In genomic region chr6:56805026-56805425, GRCm38 (mm10) we compare ENCODE assay signal across 16 mouse cellular contexts.
"Had no signal": no experiment of that assay in that cellular context is flagged by ENCODE, and none has a peak within 500 bp of the region (broad histone marks: within the 10 kb centered on the region; RNA-seq: fewer than 3 reads in every experiment).

No protein-coding gene starts in this region.

- H3K9me3 ChIP-seq: neural tube, embryonic 13.5 days; neural tube, embryonic 15.5 days; stomach, embryonic 15.5 days had no signal

- H3K36me3 ChIP-seq: neural tube, embryonic 13.5 days; neural tube, embryonic 15.5 days; stomach, embryonic 15.5 days had no signal

- H3K4me2 ChIP-seq: neural tube, embryonic 13.5 days; neural tube, embryonic 15.5 days; stomach, embryonic 15.5 days had no signal

- DNase-seq: retina, postnatal 1 day; right cerebral cortex, adult 18-20 months; right cerebral cortex, postnatal 14 days; right cerebral cortex, postnatal 25 days; right cerebral cortex, postnatal 4 days; spleen, adult 18-20 months; thymus, adult 18-20 months; thymus, adult 2 months; thymus, postnatal 14 days; thymus, postnatal 25 days; thymus, postnatal 36 days; thymus, postnatal 4 days had no signal

- H3K4me3 ChIP-seq: neural tube, embryonic 13.5 days; neural tube, embryonic 15.5 days; stomach, embryonic 15.5 days had no signal

- H3K9ac ChIP-seq: neural tube, embryonic 13.5 days; neural tube, embryonic 15.5 days; stomach, embryonic 15.5 days had no signal

- H3K27me3 ChIP-seq: neural tube, embryonic 13.5 days; stomach, embryonic 15.5 days had no signal

- H3K4me1 ChIP-seq: neural tube, embryonic 13.5 days; neural tube, embryonic 15.5 days; stomach, embryonic 15.5 days had no signal

- H3K27ac ChIP-seq: neural tube, embryonic 13.5 days; neural tube, embryonic 15.5 days; stomach, embryonic 15.5 days; stomach, postnatal 0 days had no signal
